Comparison of ENCODE assay signal across 8 mouse cellular contexts in the genomic region with DNA sequence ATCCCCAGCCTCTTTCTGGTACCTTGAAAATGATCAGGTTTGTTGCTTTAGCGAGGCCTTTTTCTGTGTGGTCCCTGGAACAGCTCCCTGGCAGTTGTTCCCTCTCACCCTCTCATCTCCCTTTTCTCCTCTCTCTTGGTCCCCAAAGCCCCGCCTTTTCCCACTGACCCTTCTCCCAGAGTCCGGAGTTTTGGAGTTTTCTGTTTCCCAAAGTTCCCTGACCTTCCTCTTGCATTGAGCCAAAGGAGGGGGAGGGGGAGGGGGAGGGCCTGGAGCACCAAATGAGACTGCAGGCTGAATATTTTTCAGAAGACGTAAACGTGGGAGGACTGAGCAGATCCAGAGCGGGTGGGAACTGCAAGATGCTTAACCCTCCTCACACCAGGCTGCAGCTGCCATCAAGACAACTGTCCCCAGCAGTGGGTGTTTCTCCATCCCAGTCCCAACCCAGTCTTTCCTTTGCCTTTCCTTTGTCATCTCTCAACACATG. TPM values are rescaled to one million over a fixed set of nuclear protein-coding genes. Genes with fewer than 3 reads are reported as not detected.
DNase-seq lines count a peak whose midpoint lies in the region; ATAC-seq and TF ChIP-seq lines count a peak whose summit lies in the region.

A gene (minus strand): TSS at position 218 of the 490 bp plus-strand sequence.

- intact Hi-C loops in gastrocnemius, adult 2 months (cut with DNase I) = no loop called here

- peaks cover 10% of the 10 kb centered on the region; the same call in 1 of the 2 replicates for H3K4me1 ChIP-seq in liver, embryonic 12.5 days
- H3K4me1 ChIP-seq in intestine, embryonic 16.5 days (ENCODE audit: control insufficient read depth, insufficient read depth, low read length) = peaks cover 15% of the 10 kb centered on the region
- peaks cover 9% of the 10 kb centered on the region for H3K4me1 ChIP-seq in limb, embryonic 14.5 days (ENCODE audit: control insufficient read depth, insufficient read depth, low read length)

- TF ChIP-seq POLR2A in limb, embryonic 14.5 days (IDR thresholded peaks at IDR 0.05; ENCODE audit: borderline replicate concordance, extremely low read depth, insufficient read depth, insufficient read length) = no peak

- ATAC-seq in liver, embryonic 12.5 days = no peak
- ATAC-seq in intestine, embryonic 16.5 days = peak; percentile 78
- ATAC-seq in limb, embryonic 14.5 days (ENCODE audit: low FRiP score, low read depth) = peak; percentile 58; the same call in 1 of the 2 replicates

- H3K9ac ChIP-seq in liver, embryonic 12.5 days = no peak within 1 kb of the TSS
- peak within 1 kb of the TSS; percentile 36; the same call in 1 of the 2 replicates for H3K9ac ChIP-seq in intestine, embryonic 16.5 days (ENCODE audit: low read depth, low read length)
- H3K9ac ChIP-seq in limb, embryonic 14.5 days (ENCODE audit: low read depth, low read length, severe bottlenecking) = no peak within 1 kb of the TSS

- no peaks in the 10 kb centered on the region for H3K9me3 ChIP-seq in liver, embryonic 12.5 days (replicated peaks)
- no peaks in the 10 kb centered on the region for H3K9me3 ChIP-seq in intestine, embryonic 16.5 days (ENCODE audit: control insufficient read depth, low read length)
- H3K9me3 ChIP-seq in limb, embryonic 14.5 days (ENCODE audit: control insufficient read depth, low read length) = no peaks in the 10 kb centered on the region

- H3K36me3 ChIP-seq in liver, embryonic 12.5 days = no peaks in the 10 kb centered on the region
- H3K36me3 ChIP-seq in intestine, embryonic 16.5 days (ENCODE audit: control insufficient read depth, insufficient read depth, low read length) = no peaks in the 10 kb centered on the region
- H3K36me3 ChIP-seq in limb, embryonic 14.5 days (ENCODE audit: control insufficient read depth, insufficient read depth, low read length) = 0 out of 2 replicates have a peak, but pooled peaks cover 2% of the 10 kb centered on the region

- H3K27ac ChIP-seq in liver, embryonic 12.5 days = no peak within 1 kb of the TSS
- peak within 1 kb of the TSS; percentile 84 for H3K27ac ChIP-seq in gastrocnemius, adult 2 months
- peak within 1 kb of the TSS; percentile 69 for H3K27ac ChIP-seq in intestine, embryonic 16.5 days (ENCODE audit: low read length)
- H3K27ac ChIP-seq in limb, embryonic 14.5 days (replicated peaks; ENCODE audit: low read depth, low read length) = peak within 1 kb of the TSS; percentile 43; the same call in 1 of the 2 replicates

- H3K4me3 ChIP-seq in liver, embryonic 12.5 days = no peak within 1 kb of the TSS
- H3K4me3 ChIP-seq in gastrocnemius, adult 2 months = peak within 1 kb of the TSS; percentile 70
- peak within 1 kb of the TSS; percentile 30 for H3K4me3 ChIP-seq in intestine, embryonic 16.5 days (ENCODE audit: low read length)
- no peak within 1 kb of the TSS for H3K4me3 ChIP-seq in limb, embryonic 14.5 days (replicated peaks; ENCODE audit: low read length)

- no peak within 1 kb of the TSS for H3K4me2 ChIP-seq in liver, embryonic 12.5 days
- H3K4me2 ChIP-seq in intestine, embryonic 16.5 days (ENCODE audit: low read depth, low read length) = peak within 1 kb of the TSS; percentile 45
- H3K4me2 ChIP-seq in limb, embryonic 14.5 days (replicated peaks; ENCODE audit: low read depth, low read length, severe bottlenecking) = no peak within 1 kb of the TSS

- TF ChIP-seq CTCF in gastrocnemius, adult 2 months (IDR thresholded peaks at IDR 0.05) = no peak

- DNase-seq in liver = peak; percentile 54
- DNase-seq in gastrocnemius, adult 2 months = peak; percentile 71
- peak; percentile 50 for DNase-seq in limb, embryonic 14.5 days (ENCODE audit: low spot score)
- DNase-seq in yolk sac, embryonic 10.5 days (ENCODE audit: low spot score) = peak; percentile 50
- DNase-seq in thymus, postnatal 14 days = no peak
- DNase-seq in spleen, adult 18-20 months = no peak

- 49% methylated on average over 6 of the region's 6 CpGs for WGBS in liver, embryonic 12.5 days (ENCODE audit: insufficient replicate concordance)
- 20% methylated on average over 6 of the region's 6 CpGs for WGBS in intestine, embryonic 16.5 days
- WGBS in limb, embryonic 14.5 days = 14% methylated on average over 6 of the region's 6 CpGs

- no peaks in the 10 kb centered on the region for H3K27me3 ChIP-seq in liver, embryonic 12.5 days (replicated peaks)
- H3K27me3 ChIP-seq in intestine, embryonic 16.5 days (replicated peaks; ENCODE audit: control insufficient read depth, insufficient read depth, low read length) = no peaks in the 10 kb centered on the region
- H3K27me3 ChIP-seq in limb, embryonic 14.5 days (ENCODE audit: control insufficient read depth, insufficient read depth, low read length) = no peaks in the 10 kb centered on the region

RNA-seq across cellular contexts. Expression of the gene that starts here (rescaled TPM):
- 6.1 and 6.8 TPM in 2 replicates for polyA plus RNA-seq in liver, embryonic 12.5 days (2016; fragmentation: Nextera tagmentation; extraction: Ambion mirVana)
- total RNA-seq in gastrocnemius, adult 2 months (2021) = 10 to 100 TPM; 13.9 to 22.2 TPM
- 105 and 109 TPM in 2 replicates for polyA plus RNA-seq in intestine, embryonic 16.5 days (2015; fragmentation: Nextera tagmentation; extraction: Ambion mirVana)
- polyA plus RNA-seq in limb, embryonic 14.5 days (2012; rRNA removed) = 15.2 and 19.7 TPM in 2 replicates
- 16.1 and 21.3 TPM in 2 replicates for polyA plus RNA-seq in limb, embryonic 14.5 days (2014; fragmentation: Nextera tagmentation; extraction: Ambion mirVana)

Comparison
In these comparisons a context has a peak if more than half of its experiments do, and no peak if none do; other contexts are left out.
1. DNase-seq: peak in liver (single experiment), gastrocnemius, adult 2 months (single experiment), limb, embryonic 14.5 days (single experiment) and yolk sac, embryonic 10.5 days (single experiment); none in thymus, postnatal 14 days (single experiment) and spleen, adult 18-20 months (0 of 2).
2. H3K4me3 ChIP-seq: peak in gastrocnemius, adult 2 months (single experiment) and intestine, embryonic 16.5 days (single experiment); none in liver, embryonic 12.5 days (single experiment) and limb, embryonic 14.5 days (single experiment).